Mouse (Mus musculus): ENCODE measurements around the gene Ssna1. TPM values are rescaled to one million over a fixed set of nuclear protein-coding genes. Genes with fewer than 3 reads are reported as not detected.

Gene Ssna1
- polyA plus RNA-seq, 1 experiment: not detected

DNA sequence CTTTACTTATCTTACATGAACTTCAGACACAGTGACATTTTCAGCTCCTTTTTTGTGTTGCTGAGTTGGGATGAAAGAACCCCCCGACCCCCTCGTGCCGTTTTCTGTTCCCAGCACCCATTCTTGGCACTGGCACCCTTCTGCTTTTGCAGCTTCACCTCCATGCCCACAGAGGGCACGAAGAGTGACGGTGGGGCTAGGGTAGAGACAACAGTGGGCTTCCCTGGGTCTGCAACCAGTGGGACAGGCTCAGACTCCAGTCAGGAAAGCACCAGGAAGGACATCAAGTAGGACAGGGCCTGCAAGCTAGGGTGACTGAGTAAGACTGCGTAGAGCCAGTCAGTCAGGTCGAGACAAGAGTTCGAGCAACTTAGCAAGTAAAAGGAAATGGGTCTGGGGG lies 31.9 kb downstream of the Ssna1 start:
- Histone ChIP-seq H3K27ac (ENCODE audit: insufficient read depth, low read depth, low read length) (no peak overlapping the region), H3K4me1 (ENCODE audit: control insufficient read depth, insufficient read depth, low read length) (peaks cover 26% of the 10 kb centered on the region), H3K4me3 (ENCODE audit: insufficient read depth, low read depth, low read length) (peak overlapping the region; percentile 89; the same call in 1 of the 2 replicates)
- WGBS: 52% methylated on average over 8 of the region's 8 CpGs
- TF ChIP-seq POLR2A (IDR thresholded peaks at IDR 0.05; ENCODE audit: insufficient read depth, low read depth, low read length) (no peak), CTCF (IDR thresholded peaks at IDR 0.05; ENCODE audit: insufficient read depth, low read depth, low read length) (no peak)

DNA sequence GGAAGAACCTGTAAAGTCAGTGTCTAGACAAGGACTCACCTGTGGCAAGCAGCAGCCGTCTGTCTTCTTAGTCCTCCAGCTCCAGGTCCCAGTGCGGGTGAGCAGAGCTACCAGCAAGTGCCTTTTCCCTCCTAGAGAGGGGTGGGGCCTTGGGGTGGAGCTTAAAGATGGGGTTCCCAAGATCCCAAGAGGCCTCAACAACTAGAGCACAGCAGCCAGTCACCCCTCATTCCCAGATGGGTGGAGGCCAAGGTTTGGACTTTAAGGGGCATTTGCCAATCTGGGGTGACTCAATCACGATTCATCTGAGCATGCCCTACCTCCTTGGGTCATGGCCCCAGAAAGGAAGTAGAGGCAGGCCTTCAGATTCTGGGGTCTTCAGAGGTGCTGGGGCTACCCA lies 32.5 kb downstream of the Ssna1 start:
- 95% methylated on average over 3 of the region's 3 CpGs for WGBS
- Histone ChIP-seq H3K27ac (ENCODE audit: insufficient read depth, low read depth, low read length) (no peak overlapping the region), H3K4me3 (ENCODE audit: insufficient read depth, low read depth, low read length) (no peak overlapping the region), H3K4me1 (ENCODE audit: control insufficient read depth, insufficient read depth, low read length) (peaks cover 26% of the 10 kb centered on the region)
- no peak for TF ChIP-seq CTCF (IDR thresholded peaks at IDR 0.05; ENCODE audit: insufficient read depth, low read depth, low read length)
- no peak for TF ChIP-seq POLR2A (IDR thresholded peaks at IDR 0.05; ENCODE audit: insufficient read depth, low read depth, low read length)

DNA sequence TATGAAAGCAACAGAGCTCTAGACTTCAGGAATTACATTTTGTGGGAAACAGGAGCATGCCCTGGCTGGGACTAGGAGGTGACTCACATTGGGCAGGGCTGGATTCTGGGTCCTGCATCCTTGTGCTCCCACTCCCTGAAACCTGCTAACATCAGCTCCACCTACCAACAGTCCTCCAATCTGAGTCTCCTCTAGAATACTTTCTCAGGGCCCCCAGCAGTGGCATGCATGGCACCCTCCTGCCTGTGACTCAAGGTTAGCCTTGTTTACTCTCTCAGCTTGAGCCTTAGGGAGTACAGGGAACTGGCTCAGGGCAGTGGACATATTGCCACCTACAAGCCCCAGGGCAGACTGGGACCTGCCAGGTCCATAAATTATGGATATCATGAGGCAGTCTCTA lies 34.1 kb downstream of the Ssna1 start:
- H3K4me3 ChIP-seq (ENCODE audit: insufficient read depth, low read depth, low read length): no peak overlapping the region
- peaks cover 18% of the 10 kb centered on the region for H3K4me1 ChIP-seq (ENCODE audit: control insufficient read depth, insufficient read depth, low read length)
- no peak for TF ChIP-seq POLR2A (IDR thresholded peaks at IDR 0.05; ENCODE audit: insufficient read depth, low read depth, low read length)
- no peak for TF ChIP-seq CTCF (IDR thresholded peaks at IDR 0.05; ENCODE audit: insufficient read depth, low read depth, low read length)
- no peak overlapping the region for H3K27ac ChIP-seq (ENCODE audit: insufficient read depth, low read depth, low read length)

DNA sequence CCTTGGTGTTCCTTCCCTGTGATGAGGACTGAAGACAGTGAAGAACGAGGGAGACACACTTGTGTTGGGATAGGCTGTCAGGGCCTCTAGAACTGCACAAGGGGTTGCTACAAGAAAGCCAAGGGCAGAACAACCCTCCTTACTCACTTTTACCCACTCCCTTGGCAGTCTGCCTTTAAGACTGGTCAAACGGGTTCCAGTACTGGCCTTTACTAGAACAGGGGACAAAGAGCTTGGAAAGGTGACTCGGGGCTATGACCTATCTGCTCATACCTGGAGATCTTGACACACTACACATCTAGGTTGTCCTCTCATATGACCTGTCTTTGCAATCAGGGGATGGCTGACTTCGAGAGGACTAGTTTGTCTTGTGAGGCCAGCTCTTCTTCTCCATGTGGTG lies 34.7 kb downstream of the Ssna1 start:
- peaks cover 13% of the 10 kb centered on the region for H3K4me1 ChIP-seq (ENCODE audit: control insufficient read depth, insufficient read depth, low read length)
- WGBS: 60% methylated on average over 4 of the region's 4 CpGs
- no peak for TF ChIP-seq CTCF (IDR thresholded peaks at IDR 0.05; ENCODE audit: insufficient read depth, low read depth, low read length)
- no peak for TF ChIP-seq POLR2A (IDR thresholded peaks at IDR 0.05; ENCODE audit: insufficient read depth, low read depth, low read length)
- no peak overlapping the region for H3K27ac ChIP-seq (ENCODE audit: insufficient read depth, low read depth, low read length)
- H3K4me3 ChIP-seq (ENCODE audit: insufficient read depth, low read depth, low read length): no peak overlapping the region

DNA sequence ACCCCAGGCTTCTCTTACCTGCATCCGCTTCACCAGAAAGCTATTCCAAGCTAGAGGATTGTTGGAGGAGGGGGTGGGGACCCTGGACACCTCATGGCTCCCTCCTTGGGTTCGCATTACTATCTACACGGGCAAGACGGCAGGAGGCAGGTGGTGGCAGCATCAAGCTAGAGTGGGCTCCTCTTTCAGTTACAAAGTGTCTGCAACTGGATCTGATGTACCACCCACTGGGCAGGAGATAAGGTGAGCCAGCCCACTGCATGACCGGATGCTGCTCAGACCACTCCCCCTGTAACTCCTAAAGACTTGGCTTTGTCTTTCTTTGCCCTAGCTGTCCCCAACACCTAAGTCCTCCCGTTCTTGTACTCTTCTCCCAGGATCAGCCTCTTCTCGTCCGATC lies 35.6 kb downstream of the Ssna1 start, which contains the start of gene Rnf224:
Gene Rnf224, minus strand, starts transcription at position 174 of the 400 bp plus-strand sequence.
- no peak within 1 kb of the TSS for H3K27ac ChIP-seq (ENCODE audit: insufficient read depth, low read depth, low read length)
- TF ChIP-seq CTCF (IDR thresholded peaks at IDR 0.05; ENCODE audit: insufficient read depth, low read depth, low read length): no peak
- no peak for TF ChIP-seq POLR2A (IDR thresholded peaks at IDR 0.05; ENCODE audit: insufficient read depth, low read depth, low read length)
- WGBS: 46% methylated on average over 8 of the region's 8 CpGs
- no peak within 1 kb of the TSS for H3K4me3 ChIP-seq (ENCODE audit: insufficient read depth, low read depth, low read length)
- peaks cover 12% of the 10 kb centered on the region for H3K4me1 ChIP-seq (ENCODE audit: control insufficient read depth, insufficient read depth, low read length)

DNA sequence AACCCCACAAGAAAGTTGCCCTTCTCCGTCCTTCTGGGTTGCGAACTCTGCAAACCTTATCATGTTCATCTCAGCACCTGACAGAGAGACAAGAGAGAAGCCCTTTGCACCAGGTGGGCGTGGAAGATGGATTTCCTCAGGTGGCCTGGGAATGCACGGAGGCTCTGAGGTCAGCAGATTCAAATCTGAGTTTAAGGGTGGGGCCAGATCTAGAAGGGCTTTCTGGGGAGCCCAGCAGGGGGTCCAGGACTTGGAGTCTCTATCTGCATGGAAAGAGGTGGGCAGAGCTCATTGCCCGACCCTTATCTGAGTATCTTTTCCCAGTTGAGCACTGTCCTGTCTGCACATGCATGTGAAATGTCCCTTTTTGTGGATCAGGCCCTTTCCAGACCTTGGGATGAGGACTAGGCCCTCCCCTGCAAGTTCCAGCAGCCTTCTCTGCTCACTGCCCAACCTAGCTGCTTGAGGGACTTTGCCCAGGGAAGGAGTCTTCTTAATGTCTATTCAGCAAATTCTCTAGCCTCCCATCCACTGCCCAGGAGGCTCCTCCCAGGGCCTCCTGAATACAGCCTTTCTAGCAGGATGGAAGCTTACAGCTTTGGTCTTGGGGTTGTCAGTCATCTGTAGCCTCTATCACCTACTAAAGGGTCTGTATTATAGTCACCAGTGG lies 37.6 kb downstream of the Ssna1 start:
- no peak for TF ChIP-seq POLR2A (IDR thresholded peaks at IDR 0.05; ENCODE audit: insufficient read depth, low read depth, low read length)
- TF ChIP-seq CTCF (IDR thresholded peaks at IDR 0.05; ENCODE audit: insufficient read depth, low read depth, low read length): no peak
- 76% methylated on average over 5 of the region's 5 CpGs for WGBS
- Histone ChIP-seq H3K4me3 (ENCODE audit: insufficient read depth, low read depth, low read length) (no peak overlapping the region), H3K4me1 (ENCODE audit: control insufficient read depth, insufficient read depth, low read length) (no peaks in the 10 kb centered on the region), H3K27ac (ENCODE audit: insufficient read depth, low read depth, low read length) (no peak overlapping the region)

DNA sequence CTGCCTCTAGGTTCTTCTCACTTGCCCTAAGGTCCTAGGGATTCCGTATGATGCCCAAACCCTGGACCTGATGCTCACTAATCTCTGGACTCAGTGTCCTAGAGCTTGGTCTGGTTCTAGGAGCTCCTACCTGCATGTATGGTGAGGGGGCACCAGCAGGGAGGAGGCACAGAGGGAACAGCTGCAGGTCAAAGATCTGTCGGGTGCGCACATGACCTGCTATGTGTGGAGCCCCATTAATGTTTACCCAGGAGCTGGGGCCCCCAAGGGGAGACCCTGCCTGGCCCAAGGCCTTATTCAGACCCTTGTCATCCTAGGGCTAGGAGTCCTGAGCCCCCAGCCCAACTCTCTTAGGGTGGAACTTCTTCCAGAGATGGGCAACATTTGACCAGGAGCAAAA lies 38.2 kb downstream of the Ssna1 start, which contains the start of gene Slc34a3:
Gene Slc34a3, minus strand, starts transcription at position 315 of the 400 bp plus-strand sequence.
- WGBS: 94% methylated on average over 3 of the region's 3 CpGs
- H3K4me1 ChIP-seq (ENCODE audit: control insufficient read depth, insufficient read depth, low read length): peaks cover 1% of the 10 kb centered on the region
- TF ChIP-seq POLR2A (IDR thresholded peaks at IDR 0.05; ENCODE audit: insufficient read depth, low read depth, low read length): no peak
- no peak for TF ChIP-seq CTCF (IDR thresholded peaks at IDR 0.05; ENCODE audit: insufficient read depth, low read depth, low read length)
- no peak within 1 kb of the TSS for H3K4me3 ChIP-seq (ENCODE audit: insufficient read depth, low read depth, low read length)
- no peak within 1 kb of the TSS for H3K27ac ChIP-seq (ENCODE audit: insufficient read depth, low read depth, low read length)

DNA sequence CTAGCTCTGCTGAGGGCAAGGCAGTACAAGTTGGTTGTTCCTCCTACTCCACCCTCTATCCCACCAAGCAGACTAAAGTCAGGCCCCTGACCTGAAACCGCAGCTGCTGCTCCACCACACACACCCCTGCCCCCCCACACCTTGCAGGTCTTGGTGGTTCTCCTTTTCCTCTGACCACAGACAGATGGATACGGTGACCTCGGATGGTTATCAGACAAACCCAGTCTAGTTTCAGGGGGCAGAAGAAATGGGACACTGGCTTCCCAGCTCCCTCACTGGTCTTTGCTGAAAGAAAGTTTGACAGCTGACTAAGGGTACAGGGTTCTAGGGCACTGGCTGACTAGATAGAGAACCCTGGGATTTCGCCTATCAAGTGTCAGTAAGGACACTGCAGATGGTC lies 38.8 kb downstream of the Ssna1 start:
- Histone ChIP-seq H3K4me1 (ENCODE audit: control insufficient read depth, insufficient read depth, low read length) (peaks cover 5% of the 10 kb centered on the region), H3K27ac (ENCODE audit: insufficient read depth, low read depth, low read length) (no peak overlapping the region), H3K4me3 (ENCODE audit: insufficient read depth, low read depth, low read length) (no peak overlapping the region)
- 80% methylated on average over 4 of the region's 4 CpGs for WGBS
- TF ChIP-seq CTCF (IDR thresholded peaks at IDR 0.05; ENCODE audit: insufficient read depth, low read depth, low read length): no peak
- no peak for TF ChIP-seq POLR2A (IDR thresholded peaks at IDR 0.05; ENCODE audit: insufficient read depth, low read depth, low read length)

DNA sequence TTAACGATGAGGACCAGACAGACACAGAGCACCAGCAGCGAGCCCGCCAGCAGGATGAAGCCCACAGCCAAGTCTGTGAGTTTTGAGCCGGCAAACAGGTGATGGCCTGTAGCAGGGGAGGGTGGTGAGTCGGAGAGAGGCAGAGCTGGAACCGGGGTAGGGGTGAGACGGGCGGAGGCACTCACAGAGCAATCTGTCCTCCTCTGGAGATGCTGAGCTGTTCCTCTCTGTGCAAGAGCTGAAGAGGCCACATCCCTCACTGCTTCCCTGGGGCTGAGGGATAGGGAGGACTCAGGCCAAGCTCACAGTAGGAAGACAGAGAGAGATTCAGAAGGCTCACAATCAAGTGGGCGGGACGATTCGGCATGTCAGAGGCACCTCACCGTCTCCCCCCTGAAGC lies 41.2 kb downstream of the Ssna1 start:
- Histone ChIP-seq H3K4me1 (ENCODE audit: control insufficient read depth, insufficient read depth, low read length) (peaks cover 5% of the 10 kb centered on the region), H3K4me3 (ENCODE audit: insufficient read depth, low read depth, low read length) (no peak overlapping the region), H3K27ac (ENCODE audit: insufficient read depth, low read depth, low read length) (no peak overlapping the region)
- TF ChIP-seq POLR2A (IDR thresholded peaks at IDR 0.05; ENCODE audit: insufficient read depth, low read depth, low read length) (no peak), CTCF (IDR thresholded peaks at IDR 0.05; ENCODE audit: insufficient read depth, low read depth, low read length) (no peak)
- whole genome bisulfite sequencing: 56% methylated on average over 12 of the region's 12 CpGs

Measured in olfactory bulb, adult 2 months (tissue).